Mouse (Mus musculus) adrenal gland, postnatal 10 days (tissue): ENCODE results near the gene Msl2. TPM values are rescaled to one million over a fixed set of nuclear protein-coding genes. Genes with fewer than 3 reads are reported as not detected.

Source experiments
- DNase-seq: peaks from one replicate; pipeline ENCODE4 v3.0.0; 2021; ENCODE audit warnings: mixed read lengths
- long read RNA-seq, 2 experiments: library from polyadenylated mRNA; stranded (forward); transcript quantifications; one replicate each; pipeline ENCODE4 v2.0.0; 2021
- total RNA-seq, 2 experiments: library from RNA; stranded (reverse); gene quantifications; 2 replicates each; pipeline ENCODE4 v1.2.3; 2021

Gene Msl2
- 10 to 100 TPM; 44.4 to 47.7 TPM for total RNA-seq
- long read RNA-seq, experiment 1 = 0 reads
- long read RNA-seq, experiment 2, full-length matches to known transcripts = 1 of 2 reads
- long read RNA-seq, experiment 2, partial matches to known transcripts = 0 of 2 reads
- long read RNA-seq, experiment 2, other reads (novel, unspliced or antisense) = 1 of 2 reads

- DNase-seq = no peak
Measured at GRCm38 (mm10) chr9:101073987-101074331, at the start of gene Msl2. TSS of gene Msl2 (plus strand) at chr9:101074101.

GRCm38 (mm10) chr9:101033761-101034447 lies 40.0 kb upstream of the Msl2 start:
- peak; percentile 39 for DNase-seq

GRCm38 (mm10) chr9:101034448-101035098 lies 39.3 kb upstream of the Msl2 start, which contains the start of gene Pccb:
TSS of gene Pccb (minus strand) at chr9:101034898.
- DNase-seq = peak; percentile 96

GRCm38 (mm10) chr9:101035836-101036596 lies 37.9 kb upstream of the Msl2 start:
- DNase-seq = no peak

- no peak for DNase-seq
Measured at GRCm38 (mm10) chr9:101036876-101037275, 37.0 kb upstream of the Msl2 start.

GRCm38 (mm10) chr9:101037396-101037795 lies 36.5 kb upstream of the Msl2 start:
- no peak for DNase-seq

GRCm38 (mm10) chr9:101038634-101039033 lies 35.3 kb upstream of the Msl2 start:
- no peak for DNase-seq

GRCm38 (mm10) chr9:101041508-101041907 lies 32.4 kb upstream of the Msl2 start:
- DNase-seq = no peak

GRCm38 (mm10) chr9:101042249-101042648 lies 31.7 kb upstream of the Msl2 start:
- no peak for DNase-seq

GRCm38 (mm10) chr9:101045710-101046338 lies 28.1 kb upstream of the Msl2 start:
- DNase-seq = no peak

- DNase-seq = no peak
Measured at GRCm38 (mm10) chr9:101052007-101052406, 21.9 kb upstream of the Msl2 start.

GRCm38 (mm10) chr9:101052691-101053090 lies 21.2 kb upstream of the Msl2 start:
- DNase-seq = no peak

- no peak for DNase-seq
Measured at GRCm38 (mm10) chr9:101053279-101053678, 20.6 kb upstream of the Msl2 start.

- no peak for DNase-seq
Measured at GRCm38 (mm10) chr9:101057156-101057555, 16.7 kb upstream of the Msl2 start.

GRCm38 (mm10) chr9:101061035-101061434 lies 12.9 kb upstream of the Msl2 start:
- DNase-seq = no peak

- no peak for DNase-seq
Measured at GRCm38 (mm10) chr9:101062253-101062780, 11.6 kb upstream of the Msl2 start.

GRCm38 (mm10) chr9:101065076-101065602 lies 8.8 kb upstream of the Msl2 start:
- no peak for DNase-seq

- no peak for DNase-seq
Measured at GRCm38 (mm10) chr9:101069781-101070180, 4.1 kb upstream of the Msl2 start.

GRCm38 (mm10) chr9:101072506-101072905 lies 1.4 kb upstream of the Msl2 start:
- no peak for DNase-seq

- peak; percentile 99 for DNase-seq
Measured at GRCm38 (mm10) chr9:101073041-101073986, 587 bp upstream of the Msl2 start.
